Mouse (Mus musculus): ENCODE results near the gene Dpp4. TPM values are rescaled to one million over a fixed set of nuclear protein-coding genes. Genes with fewer than 3 reads are reported as not detected.

Gene Dpp4
- polyA plus RNA-seq, 1 experiment, result 0.34 TPM

- Histone ChIP-seq H3K4me1 (ENCODE audit: control insufficient read depth, insufficient read depth, low read length) (no peaks in the 10 kb centered on the region), H3K27ac (ENCODE audit: insufficient read depth, low read depth, low read length) (no peak overlapping the region), H3K4me3 (ENCODE audit: insufficient read depth, low read length) (peak overlapping the region; percentile 13)
- TF ChIP-seq CTCF (IDR thresholded peaks at IDR 0.05; ENCODE audit: low read depth, low read length), result no peak
- no peak for TF ChIP-seq POLR2A (IDR thresholded peaks at IDR 0.05; ENCODE audit: borderline replicate concordance, low read depth, low read length)
Measured at GRCm38 (mm10) chr2:62411211-62412080, 585 bp downstream of the Dpp4 start.

GRCm38 (mm10) chr2:62408701-62409201 lies 3.3 kb downstream of the Dpp4 start:
- no peak overlapping the region for H3K27ac ChIP-seq (ENCODE audit: insufficient read depth, low read depth, low read length)
- TF ChIP-seq POLR2A (IDR thresholded peaks at IDR 0.05; ENCODE audit: borderline replicate concordance, low read depth, low read length) (no peak), CTCF (IDR thresholded peaks at IDR 0.05; ENCODE audit: low read depth, low read length) (no peak)
- H3K4me1 ChIP-seq (ENCODE audit: control insufficient read depth, insufficient read depth, low read length), result no peaks in the 10 kb centered on the region
- no peak overlapping the region for H3K4me3 ChIP-seq (ENCODE audit: insufficient read depth, low read length)

- TF ChIP-seq CTCF (IDR thresholded peaks at IDR 0.05; ENCODE audit: low read depth, low read length) (no peak), POLR2A (IDR thresholded peaks at IDR 0.05; ENCODE audit: borderline replicate concordance, low read depth, low read length) (no peak)
- H3K4me1 ChIP-seq (ENCODE audit: control insufficient read depth, insufficient read depth, low read length), result no peaks in the 10 kb centered on the region
- H3K4me3 ChIP-seq (ENCODE audit: insufficient read depth, low read length), result no peak overlapping the region
- H3K27ac ChIP-seq (ENCODE audit: insufficient read depth, low read depth, low read length), result no peak overlapping the region
Measured at GRCm38 (mm10) chr2:62408216-62408615, 3.8 kb downstream of the Dpp4 start.

- Histone ChIP-seq H3K27ac (ENCODE audit: insufficient read depth, low read depth, low read length) (no peak overlapping the region), H3K4me3 (ENCODE audit: insufficient read depth, low read length) (no peak overlapping the region), H3K4me1 (ENCODE audit: control insufficient read depth, insufficient read depth, low read length) (no peaks in the 10 kb centered on the region)
- TF ChIP-seq POLR2A (IDR thresholded peaks at IDR 0.05; ENCODE audit: borderline replicate concordance, low read depth, low read length), result no peak
- no peak for TF ChIP-seq CTCF (IDR thresholded peaks at IDR 0.05; ENCODE audit: low read depth, low read length)
Measured at GRCm38 (mm10) chr2:62403556-62404135, 8.4 kb downstream of the Dpp4 start.

- H3K4me1 ChIP-seq (ENCODE audit: control insufficient read depth, insufficient read depth, low read length), result no peaks in the 10 kb centered on the region
- TF ChIP-seq CTCF (IDR thresholded peaks at IDR 0.05; ENCODE audit: low read depth, low read length), result no peak
- no peak for TF ChIP-seq POLR2A (IDR thresholded peaks at IDR 0.05; ENCODE audit: borderline replicate concordance, low read depth, low read length)
Measured at GRCm38 (mm10) chr2:62401011-62401410, 11.0 kb downstream of the Dpp4 start.

GRCm38 (mm10) chr2:62399832-62400231 lies 12.2 kb downstream of the Dpp4 start:
- no peak for TF ChIP-seq POLR2A (IDR thresholded peaks at IDR 0.05; ENCODE audit: borderline replicate concordance, low read depth, low read length)
- TF ChIP-seq CTCF (IDR thresholded peaks at IDR 0.05; ENCODE audit: low read depth, low read length), result no peak
- Histone ChIP-seq H3K27ac (ENCODE audit: insufficient read depth, low read depth, low read length) (no peak overlapping the region), H3K4me3 (ENCODE audit: insufficient read depth, low read length) (no peak overlapping the region), H3K4me1 (ENCODE audit: control insufficient read depth, insufficient read depth, low read length) (no peaks in the 10 kb centered on the region)

More at GRCm38 (mm10) chr2:62401011-62401410, 11.0 kb downstream of the Dpp4 start:
- Histone ChIP-seq H3K4me3 (ENCODE audit: insufficient read depth, low read length) (no peak overlapping the region), H3K27ac (ENCODE audit: insufficient read depth, low read depth, low read length) (no peak overlapping the region)

GRCm38 (mm10) chr2:62399361-62399760 lies 12.7 kb downstream of the Dpp4 start:
- Histone ChIP-seq H3K27ac (ENCODE audit: insufficient read depth, low read depth, low read length) (no peak overlapping the region), H3K4me3 (ENCODE audit: insufficient read depth, low read length) (no peak overlapping the region), H3K4me1 (ENCODE audit: control insufficient read depth, insufficient read depth, low read length) (no peaks in the 10 kb centered on the region)
- no peak for TF ChIP-seq CTCF (IDR thresholded peaks at IDR 0.05; ENCODE audit: low read depth, low read length)
- no peak for TF ChIP-seq POLR2A (IDR thresholded peaks at IDR 0.05; ENCODE audit: borderline replicate concordance, low read depth, low read length)

GRCm38 (mm10) chr2:62398115-62398875 lies 13.7 kb downstream of the Dpp4 start:
- H3K27ac ChIP-seq (ENCODE audit: insufficient read depth, low read depth, low read length), result no peak overlapping the region
- TF ChIP-seq CTCF (IDR thresholded peaks at IDR 0.05; ENCODE audit: low read depth, low read length) (no peak), POLR2A (IDR thresholded peaks at IDR 0.05; ENCODE audit: borderline replicate concordance, low read depth, low read length) (no peak)

GRCm38 (mm10) chr2:62397661-62398060 lies 14.4 kb downstream of the Dpp4 start:
- Histone ChIP-seq H3K4me1 (ENCODE audit: control insufficient read depth, insufficient read depth, low read length) (no peaks in the 10 kb centered on the region), H3K4me3 (ENCODE audit: insufficient read depth, low read length) (no peak overlapping the region), H3K27ac (ENCODE audit: insufficient read depth, low read depth, low read length) (no peak overlapping the region)
- TF ChIP-seq CTCF (IDR thresholded peaks at IDR 0.05; ENCODE audit: low read depth, low read length), result no peak
- no peak for TF ChIP-seq POLR2A (IDR thresholded peaks at IDR 0.05; ENCODE audit: borderline replicate concordance, low read depth, low read length)

More at GRCm38 (mm10) chr2:62398115-62398875, 13.7 kb downstream of the Dpp4 start:
- Histone ChIP-seq H3K4me1 (ENCODE audit: control insufficient read depth, insufficient read depth, low read length) (no peaks in the 10 kb centered on the region), H3K4me3 (ENCODE audit: insufficient read depth, low read length) (no peak overlapping the region)

All from bone marrow macrophage, adult 2 months (primary cell).